Mouse (Mus musculus): ENCODE measurements at regions not wholly inside any gene's neighbourhood (a gene's known extent, or its start where the extent isn't known, plus 50 kb on each side); places are given as distances from the start of the nearest gene placed in this dataset.

DNA sequence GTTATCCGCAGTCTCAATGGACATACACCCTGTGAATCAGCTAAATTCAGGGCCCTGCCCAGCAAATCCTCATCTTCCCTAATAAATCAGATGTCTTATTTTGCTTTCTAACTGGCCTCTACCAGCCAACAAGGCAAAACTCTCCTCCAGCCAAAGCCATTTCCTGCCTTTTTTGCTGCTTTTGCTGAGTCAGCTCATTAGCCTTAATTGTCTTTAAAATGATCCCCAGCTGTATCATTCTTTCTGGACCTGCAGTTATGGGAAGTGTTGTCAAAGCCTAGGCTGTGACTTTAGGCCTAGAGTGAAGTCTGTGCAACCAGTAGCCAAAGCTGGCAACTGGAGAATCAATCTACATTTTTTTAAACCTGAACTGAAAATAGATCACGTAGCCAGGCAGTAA lies 81.4 kb downstream of the Mtpn start:
- Histone ChIP-seq H3K9me3 (no peaks in the 10 kb centered on the region), H3K27ac (no peak overlapping the region), H3K4me1 (no peaks in the 10 kb centered on the region), H3K36me3 (no peaks in the 10 kb centered on the region), H3K4me3 (no peak overlapping the region), H3K27me3 (ENCODE audit: insufficient read depth, poor library complexity, severe bottlenecking) (no peaks in the 10 kb centered on the region)
- peak; percentile 43 for DNase-seq (ENCODE audit: low spot score)
- 85% methylated on average over 2 of the region's 2 CpGs for WGBS

DNA sequence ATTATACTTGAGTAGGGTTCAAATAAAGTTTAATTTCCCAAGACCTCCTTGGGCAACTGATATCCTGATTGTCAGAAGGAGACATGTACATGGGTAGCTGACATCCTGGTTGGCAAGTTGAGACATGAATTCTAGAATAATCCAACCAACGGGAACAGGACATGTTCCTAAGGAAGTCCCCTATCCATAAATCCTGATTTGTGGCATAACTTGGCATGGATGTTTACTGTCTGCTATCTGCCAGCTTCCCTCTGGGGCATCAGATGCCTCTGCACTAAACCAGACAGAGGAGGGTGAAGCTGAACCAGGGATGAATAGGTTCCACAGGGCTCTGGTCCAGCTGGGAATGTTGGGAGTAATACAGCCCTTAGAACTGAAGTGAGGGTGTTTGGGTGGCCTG lies 94.7 kb downstream of the Mtpn start:
- no peaks in the 10 kb centered on the region for H3K36me3 ChIP-seq

DNA sequence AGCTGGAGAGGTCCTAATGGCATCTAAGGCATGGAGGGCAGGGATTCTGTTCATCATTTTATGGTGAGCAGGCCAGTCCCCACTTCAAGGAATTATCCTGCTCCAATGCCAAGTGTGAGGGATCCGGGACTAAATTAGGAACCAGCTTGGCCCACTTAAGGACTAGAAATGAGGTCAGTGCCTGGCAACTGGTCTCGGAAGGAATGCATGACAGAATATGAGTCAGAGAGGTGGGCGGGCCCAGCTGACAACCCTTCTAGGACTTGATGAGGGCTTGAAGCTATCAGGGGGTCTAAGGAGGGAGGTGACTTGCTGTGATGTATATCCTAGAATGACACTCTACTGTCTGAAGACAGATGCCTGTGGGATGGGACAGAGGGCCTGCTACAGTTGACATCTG lies 100.4 kb upstream of the Fam180a start:
- Histone ChIP-seq H3K27ac (no peak overlapping the region), H3K36me3 (no peaks in the 10 kb centered on the region), H3K4me1 (no peaks in the 10 kb centered on the region), H3K9me3 (no peaks in the 10 kb centered on the region), H3K27me3 (ENCODE audit: insufficient read depth, poor library complexity, severe bottlenecking) (no peaks in the 10 kb centered on the region), H3K4me3 (no peak overlapping the region)
- no peak for DNase-seq (ENCODE audit: low spot score)
- 56% methylated on average over 3 of the region's 3 CpGs for WGBS

More for the DNA sequence above, 94.7 kb downstream of the Mtpn start:
- peak; percentile 24 for DNase-seq (ENCODE audit: low spot score)
- WGBS = 82% methylated on average over 1 of the region's 1 CpGs
- H3K4me1 ChIP-seq = no peaks in the 10 kb centered on the region
- H3K4me3 ChIP-seq = no peak overlapping the region
- H3K27ac ChIP-seq = no peak overlapping the region
- no peaks in the 10 kb centered on the region for H3K9me3 ChIP-seq
- no peaks in the 10 kb centered on the region for H3K27me3 ChIP-seq (ENCODE audit: insufficient read depth, poor library complexity, severe bottlenecking)

DNA sequence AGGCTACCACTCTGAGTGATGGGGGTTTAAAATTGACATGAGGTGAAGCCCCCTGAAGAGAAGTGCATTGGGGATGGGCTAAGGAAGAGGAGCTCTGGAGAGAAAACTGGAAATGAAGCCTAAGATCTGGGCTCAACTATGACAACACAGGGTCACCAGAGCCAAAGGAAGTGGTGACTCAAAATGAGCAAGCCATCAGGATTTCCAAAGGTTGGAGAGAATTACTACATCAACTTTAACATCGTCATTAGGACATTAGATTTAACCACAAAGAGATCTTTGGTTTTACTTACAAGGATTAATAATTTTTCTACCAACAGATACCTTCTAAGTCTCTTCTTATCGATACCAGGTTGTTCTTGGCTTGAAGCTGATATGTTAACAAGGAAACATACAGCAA lies 98.6 kb upstream of the Fam180a start:
- WGBS = 88% methylated on average over 2 of the region's 2 CpGs
- H3K4me1 ChIP-seq = no peaks in the 10 kb centered on the region
- H3K9me3 ChIP-seq = no peaks in the 10 kb centered on the region
- no peaks in the 10 kb centered on the region for H3K36me3 ChIP-seq
- no peak overlapping the region for H3K27ac ChIP-seq
- no peak overlapping the region for H3K4me3 ChIP-seq
- no peak for DNase-seq (ENCODE audit: low spot score)
- H3K27me3 ChIP-seq (ENCODE audit: insufficient read depth, poor library complexity, severe bottlenecking) = no peaks in the 10 kb centered on the region

DNA sequence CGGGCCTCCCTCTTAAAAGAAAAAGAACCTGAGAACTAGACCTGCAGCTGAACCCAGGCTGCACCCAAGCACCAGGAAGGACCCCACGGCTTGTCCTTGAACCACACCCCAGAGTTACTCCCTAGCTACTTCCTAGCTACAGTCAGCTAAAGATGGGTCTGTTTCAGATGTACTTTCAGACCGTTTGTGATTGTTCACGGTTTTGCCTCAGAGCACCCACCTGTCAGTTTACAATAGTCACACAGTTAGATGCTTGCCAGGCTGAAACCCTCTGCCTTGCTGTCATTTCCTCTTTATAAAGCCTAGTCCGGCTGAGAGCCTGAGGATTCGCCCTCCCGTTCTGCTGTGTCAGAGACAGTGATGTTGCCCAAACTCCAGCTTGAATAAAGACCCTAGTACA lies 95.0 kb upstream of the Fam180a start:
- 82% methylated on average over 7 of the region's 7 CpGs for WGBS
- no peak for DNase-seq (ENCODE audit: low spot score)
- Histone ChIP-seq H3K36me3 (no peaks in the 10 kb centered on the region), H3K27ac (no peak overlapping the region), H3K9me3 (no peaks in the 10 kb centered on the region), H3K4me3 (no peak overlapping the region), H3K4me1 (no peaks in the 10 kb centered on the region), H3K27me3 (ENCODE audit: insufficient read depth, poor library complexity, severe bottlenecking) (no peaks in the 10 kb centered on the region)

DNA sequence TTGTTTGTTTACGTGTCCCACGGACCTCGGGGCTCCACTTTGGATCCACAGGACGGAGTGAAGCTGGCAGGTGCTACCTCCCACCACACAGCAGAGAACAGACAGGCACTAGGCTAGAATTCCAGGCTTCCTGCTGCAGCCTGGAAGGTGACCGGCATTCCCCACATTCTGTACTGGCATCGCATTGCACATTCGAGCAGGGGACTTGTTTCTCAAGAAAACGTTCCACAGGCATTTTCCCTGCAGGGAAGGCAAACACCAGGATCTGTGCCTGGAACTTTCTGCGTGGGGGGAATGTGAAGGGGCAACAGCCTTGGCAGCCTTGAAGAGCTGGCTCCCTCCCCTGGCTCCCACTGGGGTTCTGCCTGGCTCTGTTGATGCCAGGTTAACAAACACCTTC lies 79.1 kb upstream of the Fam180a start:
- 41% methylated on average over 9 of the region's 9 CpGs for WGBS
- peaks cover 23% of the 10 kb centered on the region for H3K4me1 ChIP-seq
- H3K4me3 ChIP-seq = no peak overlapping the region
- no peak for DNase-seq (ENCODE audit: low spot score)
- H3K27ac ChIP-seq = no peak overlapping the region
- H3K36me3 ChIP-seq = no peaks in the 10 kb centered on the region
- no peaks in the 10 kb centered on the region for H3K27me3 ChIP-seq (ENCODE audit: insufficient read depth, poor library complexity, severe bottlenecking)
- H3K9me3 ChIP-seq = no peaks in the 10 kb centered on the region

DNA sequence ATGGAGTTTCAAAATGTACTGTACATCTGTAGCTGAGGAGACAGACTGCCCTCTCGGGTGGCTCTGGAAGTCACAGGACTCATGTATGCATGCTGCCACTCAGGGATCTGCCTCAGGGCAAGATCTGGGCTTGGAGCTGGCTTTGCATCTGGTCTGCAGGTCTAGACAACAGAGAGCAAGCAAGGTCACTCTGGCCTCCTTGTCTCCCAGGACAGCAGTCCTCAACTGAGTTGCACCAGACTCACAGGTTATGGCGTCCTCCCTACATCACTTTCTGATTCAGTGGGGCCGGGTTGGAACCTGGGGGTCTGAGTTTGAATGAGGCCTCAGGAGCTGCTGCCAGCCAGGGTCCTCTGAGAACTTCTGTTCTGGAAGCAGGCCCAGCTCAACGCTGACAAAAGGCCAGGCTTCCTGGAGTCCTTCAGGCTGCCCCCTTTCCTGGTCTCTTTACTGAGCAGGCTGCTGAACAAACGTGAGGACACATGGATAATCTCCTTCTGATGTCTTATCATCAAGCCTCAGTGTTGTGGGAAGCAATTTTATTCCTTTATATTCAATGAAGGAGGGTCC lies 77.5 kb upstream of the Fam180a start:
- no peak for DNase-seq (ENCODE audit: low spot score)
- Histone ChIP-seq H3K36me3 (no peaks in the 10 kb centered on the region), H3K4me1 (peaks cover 23% of the 10 kb centered on the region), H3K27me3 (ENCODE audit: insufficient read depth, poor library complexity, severe bottlenecking) (no peaks in the 10 kb centered on the region), H3K9me3 (no peaks in the 10 kb centered on the region), H3K4me3 (no peak overlapping the region), H3K27ac (peak overlapping the region; percentile 52)
- 74% methylated on average over 5 of the region's 5 CpGs for WGBS

DNA sequence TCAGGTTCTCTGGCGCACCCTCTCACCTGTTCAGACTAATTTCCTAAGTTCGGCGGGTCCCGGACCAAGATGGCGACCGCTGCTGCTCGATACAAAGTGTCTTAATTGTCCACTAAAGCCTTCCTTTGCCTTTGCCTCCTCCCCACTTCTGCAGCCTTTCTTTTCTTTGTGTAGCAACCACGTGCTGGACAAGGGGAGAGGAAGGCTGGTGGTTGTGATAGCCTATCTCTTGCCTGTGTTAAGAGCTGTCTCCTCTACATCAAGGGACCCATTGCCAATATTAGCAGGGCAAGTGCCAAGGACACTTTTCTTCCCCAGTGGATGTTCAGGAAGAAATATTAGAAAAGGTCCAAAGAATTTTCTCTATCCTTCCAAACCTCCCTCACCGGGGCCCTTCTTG lies 69.8 kb upstream of the Fam180a start:
- WGBS = 82% methylated on average over 8 of the region's 9 CpGs
- no peak overlapping the region for H3K27ac ChIP-seq
- H3K4me3 ChIP-seq = no peak overlapping the region
- no peak for DNase-seq (ENCODE audit: low spot score)
- H3K36me3 ChIP-seq = no peaks in the 10 kb centered on the region
- H3K9me3 ChIP-seq = no peaks in the 10 kb centered on the region
- no peaks in the 10 kb centered on the region for H3K27me3 ChIP-seq (ENCODE audit: insufficient read depth, poor library complexity, severe bottlenecking)
- no peaks in the 10 kb centered on the region for H3K4me1 ChIP-seq

DNA sequence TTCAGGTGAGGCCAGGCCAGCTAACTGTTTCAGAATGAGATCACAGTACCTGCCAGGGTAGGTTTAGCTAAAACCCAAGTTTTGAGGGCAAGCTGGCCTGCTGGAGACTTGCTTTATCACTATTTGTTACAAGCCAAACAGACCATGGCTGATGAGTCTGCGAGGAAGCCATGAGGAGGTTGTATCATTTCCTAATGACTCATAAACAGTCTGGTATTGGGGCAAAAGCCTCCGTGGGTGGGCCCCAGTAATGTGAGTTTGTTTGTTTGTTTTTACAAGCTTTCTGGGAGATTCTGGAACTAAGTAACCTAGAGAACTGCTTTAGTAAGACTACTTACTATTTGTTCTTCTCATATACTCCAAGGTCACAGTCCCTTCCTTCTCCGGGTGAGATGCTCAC lies 62.9 kb upstream of the Fam180a start:
- no peak for DNase-seq (ENCODE audit: low spot score)

DNA sequence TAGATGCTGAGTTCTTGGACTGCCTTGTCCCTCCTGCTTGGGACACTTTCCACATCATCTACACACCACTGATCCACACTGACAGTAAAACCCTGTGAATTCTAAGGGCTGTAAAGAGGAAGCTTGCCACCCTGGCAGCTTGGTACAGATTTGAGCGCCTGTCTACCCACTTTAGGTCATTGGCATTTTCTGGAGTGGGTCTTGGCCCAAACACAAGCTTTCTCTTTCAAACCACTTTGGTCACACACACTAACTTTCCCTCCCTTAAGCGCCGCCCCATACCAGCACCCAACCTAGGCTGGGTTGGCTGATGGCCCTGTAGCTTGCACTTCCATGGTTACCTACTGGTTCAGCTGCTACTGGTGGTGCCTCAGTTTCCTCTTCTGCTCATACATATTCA lies 55.6 kb upstream of the Fam180a start:
- 74% methylated on average over 3 of the region's 3 CpGs for WGBS
- Histone ChIP-seq H3K36me3 (no peaks in the 10 kb centered on the region), H3K27ac (no peak overlapping the region), H3K4me3 (no peak overlapping the region), H3K27me3 (ENCODE audit: insufficient read depth, poor library complexity, severe bottlenecking) (0 out of 2 replicates have a peak, but pooled peaks cover 4% of the 10 kb centered on the region), H3K4me1 (peaks cover 11% of the 10 kb centered on the region), H3K9me3 (no peaks in the 10 kb centered on the region)
- DNase-seq (ENCODE audit: low spot score) = no peak

More for the DNA sequence above, 62.9 kb upstream of the Fam180a start:
- no peaks in the 10 kb centered on the region for H3K27me3 ChIP-seq (ENCODE audit: insufficient read depth, poor library complexity, severe bottlenecking)
- H3K36me3 ChIP-seq = no peaks in the 10 kb centered on the region
- H3K4me3 ChIP-seq = no peak overlapping the region
- no peak overlapping the region for H3K27ac ChIP-seq
- H3K9me3 ChIP-seq = no peaks in the 10 kb centered on the region
- WGBS = 57% methylated on average over 3 of the region's 3 CpGs
- H3K4me1 ChIP-seq = no peaks in the 10 kb centered on the region

DNA sequence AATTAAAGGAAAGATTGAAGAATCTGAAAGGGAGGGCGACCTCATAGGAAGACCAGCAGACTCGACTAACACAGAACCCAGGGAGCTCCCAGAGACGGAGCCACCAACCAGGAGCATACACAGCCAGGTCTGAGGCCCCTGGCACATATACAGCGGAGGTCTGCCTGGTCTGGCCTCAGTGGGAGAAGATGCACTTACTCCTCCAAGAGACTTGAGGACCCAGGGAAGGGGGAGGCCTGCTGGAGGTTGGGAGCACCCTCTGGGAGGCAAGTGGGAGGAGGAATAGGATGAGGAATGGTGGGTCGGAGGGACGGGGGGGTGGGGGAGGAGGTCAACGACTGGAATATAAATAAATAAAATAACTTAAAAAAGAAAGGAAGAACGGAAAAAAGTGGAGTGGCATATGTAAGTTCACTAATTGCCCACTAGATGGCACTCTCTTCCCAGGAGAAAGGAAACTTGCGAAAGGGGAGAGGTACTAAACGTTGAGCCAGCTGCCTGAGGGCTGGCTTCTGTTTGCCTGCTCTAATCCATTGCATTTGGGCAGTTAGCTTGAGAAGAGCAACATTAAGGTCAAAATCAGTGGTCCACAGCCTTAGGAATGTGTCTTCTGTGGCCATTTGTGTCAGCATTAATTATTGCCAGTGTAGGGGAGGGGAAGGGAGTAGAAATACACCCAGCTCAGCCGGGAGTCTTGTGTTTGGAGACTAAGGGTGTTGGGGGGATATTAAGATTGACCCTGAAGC lies 55.0 kb upstream of the Fam180a start:
- Histone ChIP-seq H3K4me3 (peak overlapping the region; percentile 47), H3K27ac (peak overlapping the region; percentile 38; the same call in 1 of the 2 replicates), H3K4me1 (peaks cover 11% of the 10 kb centered on the region), H3K36me3 (no peaks in the 10 kb centered on the region), H3K27me3 (ENCODE audit: insufficient read depth, poor library complexity, severe bottlenecking) (0 out of 2 replicates have a peak, but pooled peaks cover 4% of the 10 kb centered on the region), H3K9me3 (no peaks in the 10 kb centered on the region)
- 22% methylated on average over 11 of the region's 11 CpGs for WGBS
- no peak for DNase-seq (ENCODE audit: low spot score)

DNA sequence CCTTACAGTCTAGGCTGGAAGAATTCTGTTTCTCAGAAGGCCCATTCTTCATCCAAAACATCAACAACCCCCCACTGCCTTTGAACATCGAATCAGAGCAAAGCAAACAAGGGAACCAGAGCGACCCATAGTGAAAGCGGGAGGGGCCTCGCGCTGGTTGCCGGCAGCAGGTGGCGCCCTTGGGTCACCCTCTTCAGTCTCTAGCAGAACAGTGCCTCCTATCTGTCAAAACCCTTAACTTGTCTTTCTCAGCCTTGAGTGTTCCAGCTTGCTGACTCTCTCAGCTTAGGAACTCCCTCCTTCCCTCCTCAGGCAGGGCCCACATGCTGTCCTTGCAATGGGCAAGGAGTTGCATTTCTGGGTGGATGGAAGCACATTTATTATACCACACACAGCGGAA lies 53.9 kb upstream of the Fam180a start:
- Histone ChIP-seq H3K36me3 (no peaks in the 10 kb centered on the region), H3K27me3 (ENCODE audit: insufficient read depth, poor library complexity, severe bottlenecking) (0 out of 2 replicates have a peak, but pooled peaks cover 4% of the 10 kb centered on the region), H3K4me3 (peak overlapping the region; percentile 38), H3K27ac (peak overlapping the region; percentile 52; the same call in 1 of the 2 replicates), H3K9me3 (no peaks in the 10 kb centered on the region), H3K4me1 (peaks cover 11% of the 10 kb centered on the region)
- peak; percentile 91 for DNase-seq (ENCODE audit: low spot score)
- 9% methylated on average over 8 of the region's 8 CpGs for WGBS

DNA sequence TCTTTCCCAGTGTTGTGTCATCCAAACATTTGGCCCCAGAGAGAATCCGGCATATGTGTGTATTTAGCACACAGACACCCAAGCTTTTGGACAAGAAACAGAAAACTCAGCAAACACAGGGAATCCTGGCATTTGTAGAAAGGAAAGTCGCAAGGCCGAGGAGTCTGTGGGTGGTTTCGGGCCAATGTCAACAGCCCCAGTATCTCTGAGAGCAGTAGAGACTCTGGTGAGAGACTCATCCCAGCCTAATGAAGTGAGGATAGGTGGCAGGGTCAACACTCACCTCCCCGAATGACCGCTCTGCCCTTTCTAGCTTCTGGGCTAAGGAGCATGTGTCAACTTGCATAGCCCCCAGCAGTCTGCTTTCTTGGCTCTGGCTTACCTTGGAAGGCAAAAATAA lies 52.9 kb upstream of the Fam180a start:
- Histone ChIP-seq H3K27me3 (ENCODE audit: insufficient read depth, poor library complexity, severe bottlenecking) (0 out of 2 replicates have a peak, but pooled peaks cover 4% of the 10 kb centered on the region), H3K4me1 (peaks cover 11% of the 10 kb centered on the region), H3K4me3 (no peak overlapping the region), H3K36me3 (no peaks in the 10 kb centered on the region), H3K27ac (no peak overlapping the region), H3K9me3 (no peaks in the 10 kb centered on the region)
- WGBS = 86% methylated on average over 6 of the region's 6 CpGs
- DNase-seq (ENCODE audit: low spot score) = no peak
